Mouse (Mus musculus) kidney, adult 9 months (tissue): ENCODE results near the gene Itgb7.

Source experiments
- DNase-seq: peaks from one replicate; pipeline ENCODE4 v3.0.0; 2022

Itgb7 gene

DNA sequence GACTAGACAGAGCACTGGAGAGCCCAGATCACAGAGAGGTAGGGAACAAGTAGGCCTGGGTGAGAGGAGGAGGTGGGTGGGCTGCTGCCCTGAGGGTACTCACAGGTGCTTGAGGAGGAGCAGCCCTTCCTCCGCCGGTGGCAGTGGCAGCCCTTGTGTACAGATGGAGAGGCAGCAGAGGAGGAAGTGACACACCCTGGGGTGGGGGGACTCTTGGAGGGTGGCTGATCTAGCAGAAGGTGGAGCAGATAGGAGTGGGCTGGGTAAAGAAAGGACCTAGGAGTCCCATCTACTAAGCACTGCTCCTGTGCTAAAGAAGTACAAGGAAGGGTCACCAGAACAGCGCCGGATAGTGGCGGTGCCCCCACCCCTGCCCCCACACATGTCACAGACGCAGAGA is at the start of gene Itgb7:
Gene Itgb7, minus strand, starts transcription at position 197 of the 400 bp plus-strand sequence.
- DNase-seq = no peak

DNA sequence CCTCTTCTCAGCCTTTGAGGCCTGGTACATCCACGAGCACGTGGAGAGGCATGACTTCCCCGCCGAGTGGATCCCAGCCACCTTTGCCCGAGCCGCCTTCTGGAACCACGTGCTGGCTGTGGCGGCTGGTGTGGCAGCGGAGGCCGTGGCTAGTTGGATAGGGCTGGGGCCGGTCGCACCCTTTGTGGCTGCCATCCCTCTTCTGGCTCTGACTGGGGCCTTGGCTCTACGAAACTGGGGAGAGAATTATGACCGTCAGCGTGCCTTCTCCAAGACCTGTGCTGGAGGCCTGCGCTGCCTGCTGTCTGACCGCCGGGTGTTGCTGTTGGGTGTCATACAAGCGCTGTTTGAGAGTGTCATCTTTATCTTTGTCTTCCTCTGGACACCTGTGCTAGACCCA is 48.9 kb upstream of the Itgb7 start:
- DNase-seq = no peak

- no peak for DNase-seq
Observed at GRCm38 (mm10) chr15:102279783-102280520, 48.2 kb upstream of the Itgb7 start.

GRCm38 (mm10) chr15:102279092-102279782 is 47.5 kb upstream of the Itgb7 start, which contains the start of gene Mfsd5:
TSS of gene Mfsd5 (plus strand) at chr15:102279454.
- DNase-seq = peak; percentile 83

GRCm38 (mm10) chr15:102278726-102279091 is 47.0 kb upstream of the Itgb7 start:
- DNase-seq = no peak

DNA sequence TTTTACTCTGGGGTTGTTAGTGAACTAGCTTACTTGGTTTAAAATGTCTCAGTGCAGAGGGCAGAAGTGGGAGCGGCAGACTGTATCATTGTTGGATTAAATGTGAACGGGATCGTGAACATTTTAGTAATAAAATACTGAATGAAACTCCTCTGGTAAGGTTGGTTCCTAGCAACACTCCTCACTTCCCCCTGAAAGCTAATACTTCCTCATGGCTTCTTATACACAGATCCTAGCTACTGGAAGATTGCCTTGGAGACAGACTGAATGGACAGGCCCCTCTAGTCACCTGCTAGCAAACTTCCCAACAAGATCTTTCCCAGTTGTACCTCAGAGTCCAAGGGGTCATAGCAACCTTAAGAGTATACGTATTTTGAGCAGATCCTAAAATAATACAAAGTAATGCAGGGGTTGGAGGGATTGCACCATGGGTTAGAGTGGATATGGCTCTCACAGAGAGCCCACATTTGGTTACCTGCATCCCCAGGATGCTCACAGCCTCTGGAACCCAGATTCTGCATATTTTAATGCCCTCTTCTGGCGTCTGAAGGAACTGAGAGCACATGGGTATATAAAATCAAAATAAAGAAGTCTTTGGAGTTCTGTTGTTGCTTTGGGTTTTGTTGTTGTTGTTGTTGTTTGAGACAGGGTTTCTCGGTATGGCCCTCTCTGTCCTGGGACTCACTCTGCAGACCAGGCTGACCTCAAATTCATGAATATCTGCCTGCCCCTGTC is 42.4 kb upstream of the Itgb7 start:
- no peak for DNase-seq

DNA sequence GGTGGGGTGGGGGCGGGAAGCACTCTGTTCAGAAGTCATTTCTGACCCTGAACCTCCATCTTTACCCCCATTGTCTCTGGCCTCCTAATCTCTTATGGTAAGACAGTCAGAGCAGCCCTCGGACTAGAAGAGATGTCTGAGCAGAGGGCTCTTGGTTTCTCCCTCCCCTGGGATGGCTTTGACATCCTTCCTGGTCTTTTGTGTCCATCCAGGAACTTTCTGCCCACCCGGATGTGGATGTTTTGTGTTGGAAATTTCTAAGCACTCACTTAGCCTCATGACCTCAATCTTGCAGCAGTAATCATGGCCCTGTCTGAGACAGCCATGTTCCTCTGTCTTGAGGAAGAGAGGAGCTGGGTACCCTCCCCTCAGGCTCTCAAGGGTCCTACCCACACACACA is 39.7 kb upstream of the Itgb7 start:
- DNase-seq = no peak

DNA sequence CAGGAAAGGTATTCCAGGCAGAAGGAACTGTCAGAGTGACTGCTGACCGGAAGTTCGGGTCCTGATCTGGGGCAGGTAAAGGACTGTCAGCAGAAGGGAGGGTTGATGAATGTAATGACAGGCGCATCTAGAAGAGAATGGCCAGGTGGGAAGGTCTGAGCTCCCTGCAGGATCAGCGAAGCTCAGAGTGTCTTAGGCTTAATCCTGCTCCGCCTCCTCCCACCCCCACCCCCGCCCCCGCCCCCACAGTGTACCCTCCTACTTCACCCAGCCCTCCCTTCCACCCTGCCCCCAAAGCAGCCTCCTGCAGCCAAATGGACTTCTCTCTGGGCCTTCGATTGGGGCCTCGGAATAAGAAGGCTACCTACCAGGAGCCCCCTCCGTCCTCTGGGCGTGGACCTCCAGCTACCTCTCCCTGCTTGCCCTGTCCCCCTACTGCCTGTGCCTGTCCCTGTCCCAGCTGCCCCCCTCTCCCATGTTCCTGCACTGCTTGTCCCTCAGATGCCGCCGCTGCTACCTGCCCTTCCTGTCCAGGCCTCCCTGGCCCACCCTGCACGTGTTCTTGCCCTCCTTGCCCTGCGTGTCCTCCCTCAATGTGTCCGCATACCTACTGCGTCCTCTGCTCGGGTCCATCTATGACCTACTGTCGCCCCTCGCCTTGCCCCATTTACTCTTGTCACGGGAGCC is 38.7 kb upstream of the Itgb7 start, which contains the start of gene Gm9918:
Gene Gm9918, plus strand, starts transcription at position 290 of the 687 bp plus-strand sequence.
- no peak for DNase-seq

- no peak for DNase-seq
Observed at GRCm38 (mm10) chr15:102265548-102265947, 33.8 kb upstream of the Itgb7 start.

DNA sequence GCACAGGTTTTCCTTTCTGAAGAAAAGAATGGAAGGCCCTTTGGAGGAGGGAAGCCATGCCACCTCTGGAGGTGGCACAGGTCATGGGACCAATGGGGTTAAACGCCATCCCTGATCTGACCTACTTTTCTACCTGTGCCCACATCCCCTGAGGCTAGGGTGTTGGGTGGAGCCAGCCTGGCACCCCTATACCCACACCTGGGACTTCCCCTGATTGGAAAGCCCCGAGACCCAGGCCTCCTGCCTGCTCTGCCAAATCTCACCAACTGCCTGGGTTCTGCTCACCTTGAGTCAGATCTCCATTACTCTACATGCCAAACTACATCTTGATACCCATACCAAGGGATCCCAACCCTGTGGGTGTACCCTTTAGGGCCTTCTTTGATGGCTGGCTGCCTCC is 31.3 kb upstream of the Itgb7 start:
- DNase-seq = no peak

DNA sequence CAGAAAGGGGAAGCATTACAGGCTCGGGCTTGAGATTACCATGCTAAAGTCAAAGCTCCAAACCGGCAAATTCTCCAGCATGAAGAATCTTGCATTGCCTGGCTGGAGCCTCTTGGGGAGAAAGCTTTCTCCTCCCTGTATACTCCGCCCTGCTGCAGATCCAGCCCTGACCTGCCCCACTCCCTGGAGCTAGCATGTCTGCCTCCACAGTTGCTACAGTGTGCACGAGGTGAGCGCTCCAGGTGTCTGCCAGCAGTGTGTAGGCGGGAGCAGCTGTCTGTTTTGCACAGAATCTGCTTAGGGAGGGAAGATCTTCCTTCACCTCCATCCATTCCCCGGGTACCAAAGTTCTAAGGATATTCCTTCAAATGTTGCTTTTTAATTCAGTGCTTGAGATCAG is 30.8 kb upstream of the Itgb7 start:
- no peak for DNase-seq

DNA sequence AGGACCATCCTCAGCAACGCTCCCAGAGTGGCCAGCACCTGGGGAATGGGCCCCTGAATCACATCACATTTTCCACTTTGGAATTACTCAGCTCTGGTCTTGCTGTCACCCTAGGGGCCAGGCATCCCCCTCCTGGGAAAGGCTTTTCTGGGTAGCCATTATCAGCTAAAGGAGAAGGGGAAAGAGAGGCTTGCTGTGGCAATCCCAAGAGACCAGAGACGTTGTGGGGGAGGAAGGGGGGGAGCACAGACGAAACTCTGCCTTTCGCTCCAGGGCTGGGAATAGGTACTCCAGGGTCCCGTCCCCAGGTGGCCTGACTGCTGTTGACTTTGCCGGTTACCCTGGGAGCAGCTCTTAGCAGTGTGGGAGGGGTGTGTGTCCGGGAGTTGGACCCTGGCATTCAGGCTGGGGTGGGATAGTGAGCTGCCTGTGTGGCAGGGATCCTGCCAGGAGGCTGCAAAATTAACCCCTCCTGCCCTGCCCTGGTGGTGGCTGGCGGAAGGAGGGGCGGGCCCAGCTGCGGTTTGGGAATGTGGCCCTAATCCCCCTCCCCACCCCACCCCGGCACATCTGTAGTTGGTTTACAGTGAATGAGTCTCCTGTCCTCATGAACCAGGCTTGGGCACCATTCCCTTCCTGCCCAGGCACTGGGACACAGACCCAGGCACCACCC is 27.0 kb upstream of the Itgb7 start:
- DNase-seq = no peak

DNA sequence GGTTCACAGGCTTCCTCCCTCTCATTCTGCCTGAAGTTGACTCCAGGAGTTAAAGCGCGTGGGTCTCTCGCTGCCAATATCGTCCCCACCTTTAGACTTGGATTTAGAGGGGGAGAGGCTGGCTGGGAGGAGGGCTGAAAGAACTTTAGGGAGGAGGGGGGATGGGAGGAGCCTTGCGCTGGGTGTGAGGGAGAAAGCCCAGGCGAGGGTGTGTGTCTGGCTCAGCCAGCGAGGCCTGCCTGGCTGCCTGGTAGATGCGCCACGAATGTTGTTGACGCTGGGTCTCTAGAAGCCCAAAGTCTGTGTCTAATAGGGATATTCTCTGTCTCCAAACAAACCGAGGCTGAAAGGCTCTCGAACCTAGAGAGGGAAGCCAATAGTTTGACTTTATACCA is 26.3 kb upstream of the Itgb7 start:
- peak; percentile 52 for DNase-seq

DNA sequence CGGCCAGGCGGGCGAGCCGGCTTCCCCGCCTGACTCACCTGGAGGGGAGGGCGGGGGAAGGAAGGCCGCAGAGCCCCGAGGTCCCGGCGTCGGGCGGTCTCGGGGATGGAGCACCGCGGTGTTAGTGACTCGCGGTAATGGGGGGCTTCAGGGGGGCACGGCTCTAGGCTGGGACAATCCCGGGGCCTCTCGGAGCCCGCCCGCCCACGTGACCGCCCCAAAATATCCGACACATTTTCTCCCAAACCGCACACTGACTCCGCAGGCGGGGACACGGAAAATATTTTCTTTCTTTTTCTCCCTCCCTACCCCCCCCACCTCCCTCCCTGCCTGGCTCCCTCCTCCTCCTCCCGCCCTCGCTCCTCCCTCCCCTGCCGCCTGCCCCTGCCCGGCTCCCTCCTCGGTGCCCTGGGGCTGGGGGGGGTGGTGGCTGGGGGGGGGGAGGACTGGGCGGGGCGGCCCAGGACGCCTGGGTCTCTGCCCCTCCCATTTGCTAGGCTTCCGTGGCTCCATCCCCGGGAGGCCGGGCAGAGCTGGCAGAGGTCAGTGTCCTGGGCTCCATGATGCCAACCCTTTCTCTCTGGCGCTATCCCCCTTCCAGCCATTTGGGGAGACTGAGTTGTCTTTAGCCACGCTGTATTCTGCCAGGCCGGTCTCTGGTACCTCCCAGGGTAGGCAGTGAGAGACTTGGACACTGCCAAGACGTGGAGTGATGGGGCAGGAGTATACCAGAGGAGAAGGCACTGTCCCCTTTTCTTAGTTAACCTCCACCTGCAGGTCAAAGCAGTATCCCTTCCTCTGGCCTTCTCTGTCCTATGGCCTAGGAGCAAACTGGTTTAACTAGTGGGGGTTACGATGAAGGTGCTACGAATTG is 25.7 kb upstream of the Itgb7 start, which contains the start of gene Rarg:
Gene Rarg, minus strand, starts transcription at position 316 of the 874 bp plus-strand sequence.
- peak; percentile 52 for DNase-seq

DNA sequence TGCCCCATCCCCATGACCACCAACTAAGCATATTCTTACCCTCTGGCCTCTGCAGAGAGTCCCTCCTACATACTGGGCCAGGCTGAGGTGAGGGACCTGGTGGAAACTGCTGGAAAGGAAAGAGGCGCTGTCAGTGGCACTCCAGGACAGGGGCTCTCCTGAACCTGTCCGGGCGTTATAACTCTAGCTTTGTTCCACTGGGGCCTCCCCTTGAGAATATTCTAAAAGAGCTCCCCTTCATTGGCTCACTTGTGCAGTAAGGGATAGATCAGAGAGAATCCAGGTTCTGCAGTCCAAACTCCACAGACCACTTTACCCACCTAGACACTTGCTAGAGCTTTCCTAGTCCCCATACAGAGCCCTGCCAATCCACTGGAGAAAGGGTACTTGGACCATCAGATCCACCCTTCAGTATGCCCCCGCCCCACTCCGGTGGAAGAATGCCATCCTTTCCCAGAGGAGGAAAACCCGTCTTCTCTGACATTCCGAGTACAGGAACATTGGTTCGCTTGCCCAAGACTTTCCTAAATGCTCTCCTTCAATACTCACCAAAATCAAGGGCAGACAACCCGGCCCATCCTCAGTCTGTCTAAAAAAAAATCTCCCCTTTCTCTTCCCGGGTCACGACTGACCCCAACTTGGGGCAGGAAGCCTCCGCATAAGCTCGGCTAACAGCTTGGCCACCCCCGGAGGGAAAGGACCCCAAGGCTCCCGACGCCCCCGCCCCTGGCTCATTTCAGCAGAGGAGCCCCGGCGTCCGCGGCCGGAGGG is 24.9 kb upstream of the Itgb7 start:
- no peak for DNase-seq

DNA sequence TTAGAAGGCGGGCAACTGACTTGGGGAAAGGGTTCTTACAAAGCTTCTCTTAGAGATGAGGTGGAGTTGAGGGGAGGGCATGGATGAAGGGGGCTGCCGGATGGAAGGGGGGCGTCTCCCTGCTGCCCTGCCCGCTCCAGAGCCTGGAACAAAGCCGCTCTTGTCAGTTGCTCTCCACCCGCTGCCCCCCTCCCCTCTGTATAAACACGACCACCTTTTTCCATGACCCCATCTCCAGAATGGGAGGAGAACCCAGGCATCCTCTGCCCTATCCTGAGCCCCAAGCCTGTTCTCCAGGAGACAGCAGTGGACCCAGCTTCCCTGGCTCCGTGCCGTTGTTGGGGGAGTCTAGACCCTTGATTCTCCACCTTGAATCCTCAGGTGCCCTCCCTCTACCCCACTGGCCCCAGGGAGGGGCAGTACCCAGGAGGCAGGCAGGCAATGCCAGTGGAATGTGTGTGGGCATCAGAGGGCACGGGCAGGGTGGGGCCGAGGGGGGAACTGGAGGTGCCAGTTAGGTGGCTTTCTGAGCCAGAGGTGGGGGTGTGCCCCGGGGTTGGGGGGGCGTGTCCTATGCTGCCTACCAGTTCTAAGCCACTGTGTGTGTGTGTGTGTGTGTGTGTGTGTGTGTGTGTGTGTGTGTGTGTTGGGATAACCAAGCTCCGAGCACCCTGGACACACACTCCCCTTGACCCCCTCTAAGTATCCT is 24.0 kb upstream of the Itgb7 start:
- peak; percentile 52 for DNase-seq

GRCm38 (mm10) chr15:102250521-102250920 is 18.8 kb upstream of the Itgb7 start:
- DNase-seq = no peak

DNA sequence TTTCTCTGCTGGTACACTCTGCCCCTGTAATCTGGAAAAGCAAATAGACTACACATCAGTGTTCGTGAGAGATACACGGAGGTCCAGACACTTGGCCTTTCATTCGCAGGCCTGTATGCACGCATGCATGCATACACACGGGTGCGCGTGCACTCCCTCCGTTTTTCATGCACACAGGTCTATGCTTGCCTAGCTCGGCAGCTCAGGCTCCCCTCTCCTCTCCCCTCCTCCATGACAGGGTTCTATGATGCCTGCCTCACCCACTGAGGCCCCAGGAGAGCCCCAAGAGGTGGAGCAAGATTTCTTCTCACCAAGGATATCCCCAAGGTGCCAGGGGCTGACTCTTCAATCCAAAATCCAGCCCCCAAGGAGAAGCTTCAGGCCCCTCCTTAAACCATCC is 18.2 kb upstream of the Itgb7 start:
- no peak for DNase-seq

- no peak for DNase-seq
Observed at GRCm38 (mm10) chr15:102249251-102249691, 17.5 kb upstream of the Itgb7 start.

GRCm38 (mm10) chr15:102248812-102249191 is 17.1 kb upstream of the Itgb7 start:
- DNase-seq = no peak
